Mouse (Mus musculus): ENCODE results near the gene Nphs1. TPM values are rescaled to one million over a fixed set of nuclear protein-coding genes. Genes with fewer than 3 reads are reported as not detected.

Nphs1 gene
- polyA plus RNA-seq, 1 experiment from 2014 or later: 0.23 TPM

GRCm38 (mm10) chr7:30422560-30422959 lies 35.6 kb upstream of the Nphs1 start:
- H3K4me3 ChIP-seq: peak overlapping the region; percentile 53
- H3K27me3 ChIP-seq: no peaks in the 10 kb centered on the region
- H3K4me2 ChIP-seq (replicated peaks): peak overlapping the region; percentile 94
- no peaks in the 10 kb centered on the region for H3K9me3 ChIP-seq
- peak overlapping the region; percentile 62 for H3K27ac ChIP-seq (replicated peaks)
- no peak; the same call in 1 of the 2 replicates for ATAC-seq (replicated peaks)
- peaks cover 20% of the 10 kb centered on the region for H3K4me1 ChIP-seq
- H3K36me3 ChIP-seq: peaks cover 12% of the 10 kb centered on the region; the same call in 1 of the 2 replicates
- 14% methylated on average over 9 of the region's 9 CpGs for whole genome bisulfite sequencing
- H3K9ac ChIP-seq (replicated peaks): peak overlapping the region; percentile 62

DNA sequence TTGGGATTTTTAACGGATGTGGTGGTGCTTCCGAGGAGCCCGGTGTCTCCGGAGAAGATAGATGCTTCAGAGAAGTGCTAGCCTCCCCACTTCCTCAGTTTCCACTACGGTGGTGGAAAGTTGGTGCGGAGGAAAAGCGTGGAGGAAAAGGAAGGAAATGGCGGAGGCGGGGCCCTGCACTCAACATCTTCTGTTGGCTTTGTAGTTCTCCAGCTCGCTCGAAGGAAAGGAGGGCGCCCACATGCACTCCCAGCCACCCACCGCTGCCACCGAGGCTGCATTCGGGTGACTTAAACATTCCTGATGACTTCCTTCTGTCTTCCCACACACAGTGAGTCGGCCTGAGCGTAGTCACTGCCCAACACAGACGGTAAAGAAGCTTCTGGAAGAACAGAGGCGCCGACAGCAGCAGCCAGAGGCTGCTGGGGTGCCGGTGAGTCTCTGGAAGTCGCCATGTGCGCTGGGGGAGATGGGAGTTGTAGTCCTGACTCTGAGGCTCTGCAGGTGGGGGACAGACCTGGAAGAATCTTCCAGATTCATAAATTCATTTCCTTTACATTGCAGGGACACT lies 35.0 kb upstream of the Nphs1 start:
- WGBS: 55% methylated on average over 23 of the region's 23 CpGs
- Histone ChIP-seq H3K27ac (replicated peaks) (peak overlapping the region; percentile 62; the same call in 1 of the 2 replicates), H3K4me3 (peak overlapping the region; percentile 53), H3K4me1 (peaks cover 20% of the 10 kb centered on the region), H3K4me2 (replicated peaks) (peak overlapping the region; percentile 94), H3K9me3 (no peaks in the 10 kb centered on the region), H3K9ac (replicated peaks) (peak overlapping the region; percentile 62), H3K36me3 (peaks cover 12% of the 10 kb centered on the region; the same call in 1 of the 2 replicates), H3K27me3 (no peaks in the 10 kb centered on the region)
- no peak; the same call in 1 of the 2 replicates for ATAC-seq (replicated peaks)

DNA sequence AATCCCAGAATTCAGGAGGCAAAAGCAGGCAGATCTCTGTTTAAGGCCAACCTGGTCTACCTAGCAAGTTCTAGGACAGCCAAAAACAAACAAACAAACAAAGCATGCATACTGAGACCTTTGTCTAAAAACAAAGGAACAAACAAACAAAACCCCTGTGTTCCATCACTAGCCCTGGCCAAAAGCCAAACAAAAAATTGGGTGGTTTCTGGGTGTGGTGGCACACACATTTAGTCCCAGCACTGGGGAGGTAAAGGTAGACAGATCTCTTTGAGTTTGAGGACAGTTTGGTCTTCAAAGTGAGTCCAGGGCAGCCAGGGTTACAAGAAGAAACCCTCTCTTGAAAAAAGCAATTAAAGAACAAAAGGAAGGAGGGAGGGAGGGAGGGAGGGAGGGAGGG lies 28.8 kb upstream of the Nphs1 start:
- Histone ChIP-seq H3K27me3 (no peaks in the 10 kb centered on the region), H3K9me3 (no peaks in the 10 kb centered on the region), H3K9ac (replicated peaks) (no peak overlapping the region), H3K27ac (replicated peaks) (no peak overlapping the region), H3K36me3 (peaks cover 12% of the 10 kb centered on the region; the same call in 1 of the 2 replicates), H3K4me3 (no peak overlapping the region), H3K4me2 (replicated peaks) (no peak overlapping the region), H3K4me1 (peaks cover 3% of the 10 kb centered on the region; the same call in 1 of the 2 replicates)
- ATAC-seq (replicated peaks): no peak

- Histone ChIP-seq H3K27ac (replicated peaks) (no peak overlapping the region), H3K4me3 (no peak overlapping the region), H3K36me3 (peaks cover 21% of the 10 kb centered on the region), H3K4me1 (peaks cover 3% of the 10 kb centered on the region; the same call in 1 of the 2 replicates), H3K4me2 (replicated peaks) (no peak overlapping the region), H3K9ac (replicated peaks) (no peak overlapping the region), H3K9me3 (no peaks in the 10 kb centered on the region), H3K27me3 (no peaks in the 10 kb centered on the region)
- no peak for ATAC-seq (replicated peaks)
- WGBS: 78% methylated on average over 2 of the region's 2 CpGs
These were observed 27.9 kb upstream of the Nphs1 start for GRCm38 (mm10) chr7:30430191-30430590.

DNA sequence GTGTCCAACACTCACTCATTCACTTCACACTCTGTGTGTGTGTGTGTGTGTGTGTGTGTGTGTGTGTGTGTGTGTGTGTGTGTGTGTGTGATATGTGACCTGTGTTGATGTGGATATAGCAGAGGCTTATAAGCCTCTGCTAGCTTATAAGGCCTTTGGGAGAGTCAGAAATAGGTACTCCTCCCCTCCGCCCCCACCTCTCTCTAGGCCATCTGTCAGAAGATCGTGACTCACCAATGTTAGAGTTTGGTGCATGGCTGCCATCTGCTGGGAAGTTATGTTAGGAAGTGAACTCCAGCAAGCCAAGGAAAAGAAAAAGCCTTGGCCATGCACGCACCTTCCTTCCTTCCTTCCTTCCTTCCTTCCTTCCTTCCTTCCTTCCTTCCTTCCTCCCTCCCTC lies 26.3 kb upstream of the Nphs1 start:
- WGBS: 12% methylated on average over 3 of the region's 3 CpGs
- peak; percentile 72 for ATAC-seq (replicated peaks)
- H3K36me3 ChIP-seq: peaks cover 26% of the 10 kb centered on the region
- H3K9ac ChIP-seq (replicated peaks): no peak overlapping the region
- no peak overlapping the region for H3K4me2 ChIP-seq (replicated peaks)
- H3K4me3 ChIP-seq: no peak overlapping the region
- peaks cover 3% of the 10 kb centered on the region; the same call in 1 of the 2 replicates for H3K4me1 ChIP-seq
- no peak overlapping the region for H3K27ac ChIP-seq (replicated peaks)
- H3K27me3 ChIP-seq: no peaks in the 10 kb centered on the region
- no peaks in the 10 kb centered on the region for H3K9me3 ChIP-seq

DNA sequence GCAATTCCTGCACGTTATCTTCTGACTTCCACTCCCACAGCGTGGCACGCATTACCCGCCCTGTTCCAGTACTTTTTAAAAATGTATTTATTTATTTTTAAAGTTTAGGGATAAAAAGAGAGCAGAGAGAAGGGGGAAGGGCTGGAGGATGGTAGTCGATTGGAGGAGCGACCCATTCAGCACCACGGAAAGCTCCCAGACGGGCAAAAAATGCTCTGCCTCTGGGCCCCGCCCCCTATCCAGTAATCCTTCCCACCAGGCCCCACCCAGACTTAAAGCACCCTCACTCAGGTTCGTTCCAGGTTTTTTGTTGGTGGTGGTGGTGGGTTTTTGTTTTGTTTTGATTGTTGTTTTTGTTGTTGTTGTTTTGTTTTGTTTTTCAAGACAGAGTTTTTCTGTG lies 23.9 kb upstream of the Nphs1 start:
- peaks cover 45% of the 10 kb centered on the region for H3K36me3 ChIP-seq
- H3K9me3 ChIP-seq: no peaks in the 10 kb centered on the region
- no peak overlapping the region for H3K4me2 ChIP-seq (replicated peaks)
- 1% methylated on average over 10 of the region's 10 CpGs for WGBS
- no peak overlapping the region for H3K4me3 ChIP-seq
- ATAC-seq (replicated peaks): no peak
- H3K9ac ChIP-seq (replicated peaks): no peak overlapping the region
- peaks cover 3% of the 10 kb centered on the region; the same call in 1 of the 2 replicates for H3K4me1 ChIP-seq
- no peak overlapping the region for H3K27ac ChIP-seq (replicated peaks)
- no peaks in the 10 kb centered on the region for H3K27me3 ChIP-seq

- Histone ChIP-seq H3K9ac (replicated peaks) (no peak overlapping the region), H3K27me3 (no peaks in the 10 kb centered on the region), H3K4me3 (no peak overlapping the region), H3K4me2 (replicated peaks) (no peak overlapping the region), H3K9me3 (no peaks in the 10 kb centered on the region), H3K4me1 (peaks cover 3% of the 10 kb centered on the region; the same call in 1 of the 2 replicates), H3K36me3 (peaks cover 50% of the 10 kb centered on the region), H3K27ac (replicated peaks) (no peak overlapping the region)
- 76% methylated on average over 10 of the region's 10 CpGs for WGBS
- ATAC-seq (replicated peaks): no peak
These were observed 23.4 kb upstream of the Nphs1 start for GRCm38 (mm10) chr7:30434701-30435100.

DNA sequence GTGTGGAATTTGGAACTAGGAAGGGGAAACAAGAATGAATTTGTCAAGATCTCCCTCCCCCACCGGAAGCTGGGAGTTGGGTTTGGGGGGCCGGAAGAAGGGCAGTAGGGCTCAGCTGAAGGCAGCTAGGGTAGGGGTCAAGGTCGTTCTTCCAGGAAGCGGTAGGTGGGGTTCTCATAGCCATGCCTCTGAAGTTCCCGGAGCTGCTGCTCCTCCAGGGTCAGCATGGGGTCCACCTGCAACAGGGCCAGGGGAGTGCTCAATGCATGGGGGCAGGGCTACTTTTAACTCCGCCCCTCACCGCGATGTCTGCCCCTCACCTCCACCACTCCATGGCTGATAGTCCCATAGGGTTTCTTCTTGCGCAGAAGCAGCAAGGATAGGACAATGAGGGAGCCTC lies 23.0 kb upstream of the Nphs1 start:
- H3K4me3 ChIP-seq: no peak overlapping the region
- no peak overlapping the region for H3K27ac ChIP-seq (replicated peaks)
- peaks cover 3% of the 10 kb centered on the region; the same call in 1 of the 2 replicates for H3K4me1 ChIP-seq
- 66% methylated on average over 9 of the region's 9 CpGs for WGBS
- H3K9ac ChIP-seq (replicated peaks): no peak overlapping the region
- ATAC-seq (replicated peaks): no peak
- no peak overlapping the region for H3K4me2 ChIP-seq (replicated peaks)
- H3K9me3 ChIP-seq: no peaks in the 10 kb centered on the region
- H3K36me3 ChIP-seq: peaks cover 55% of the 10 kb centered on the region
- no peaks in the 10 kb centered on the region for H3K27me3 ChIP-seq

- Histone ChIP-seq H3K27me3 (no peaks in the 10 kb centered on the region), H3K4me3 (no peak overlapping the region), H3K4me2 (replicated peaks) (no peak overlapping the region), H3K9ac (replicated peaks) (no peak overlapping the region), H3K9me3 (no peaks in the 10 kb centered on the region), H3K36me3 (peaks cover 64% of the 10 kb centered on the region), H3K4me1 (0 out of 2 replicates have a peak, but pooled peaks cover under 1% of the 10 kb centered on the region), H3K27ac (replicated peaks) (no peak overlapping the region)
- 22% methylated on average over 10 of the region's 10 CpGs for WGBS
- no peak for ATAC-seq (replicated peaks)
These were observed 21.2 kb upstream of the Nphs1 start for GRCm38 (mm10) chr7:30436879-30437278.

DNA sequence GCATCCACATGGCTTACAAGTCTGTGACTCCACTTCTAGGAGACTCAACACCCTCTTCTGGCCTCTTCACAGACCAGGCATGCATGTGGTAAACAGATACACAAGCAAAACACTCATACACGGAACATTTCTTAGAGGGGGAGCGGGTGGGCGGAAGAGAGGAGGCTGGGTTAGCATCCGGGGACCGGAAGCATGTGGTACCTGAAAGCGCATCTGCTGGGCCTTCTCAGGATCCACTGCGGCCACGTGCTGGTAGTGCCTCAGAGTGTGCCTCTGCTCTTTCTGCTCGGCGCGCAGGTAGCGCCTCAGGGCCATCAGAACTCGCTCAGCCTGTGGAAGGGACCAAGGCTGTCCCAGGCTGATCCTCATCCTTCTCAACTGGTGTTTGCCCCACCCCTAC lies 18.4 kb upstream of the Nphs1 start:
- Histone ChIP-seq H3K4me1 (peaks cover 26% of the 10 kb centered on the region), H3K27me3 (no peaks in the 10 kb centered on the region), H3K27ac (replicated peaks) (no peak overlapping the region), H3K9ac (replicated peaks) (no peak overlapping the region), H3K36me3 (peaks cover 70% of the 10 kb centered on the region), H3K9me3 (no peaks in the 10 kb centered on the region), H3K4me3 (no peak overlapping the region), H3K4me2 (replicated peaks) (no peak overlapping the region)
- WGBS: 85% methylated on average over 13 of the region's 13 CpGs
- ATAC-seq (replicated peaks): no peak

DNA sequence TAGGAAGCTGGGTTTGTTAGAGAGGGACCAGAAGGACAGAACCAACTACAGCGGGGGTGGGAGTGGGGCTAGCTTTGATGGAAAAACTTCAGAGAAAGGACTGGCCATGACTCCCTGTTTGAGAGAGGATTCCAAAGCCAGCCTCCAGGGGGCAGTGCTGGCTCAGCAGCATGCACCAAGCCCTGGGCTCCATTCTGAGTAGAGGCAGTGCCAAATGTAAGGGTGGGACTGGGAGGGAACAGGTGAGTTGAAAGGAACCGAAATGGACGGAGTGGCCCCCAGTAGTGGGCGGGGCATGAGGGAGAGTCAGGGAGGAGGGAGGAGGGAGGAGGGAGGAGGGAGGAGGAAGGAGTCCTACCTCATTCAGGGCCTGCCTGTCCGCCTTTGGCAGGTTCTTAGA lies 17.4 kb upstream of the Nphs1 start:
- ATAC-seq (replicated peaks): no peak
- Histone ChIP-seq H3K27ac (replicated peaks) (no peak overlapping the region), H3K4me1 (peaks cover 27% of the 10 kb centered on the region), H3K4me2 (replicated peaks) (no peak overlapping the region), H3K27me3 (no peaks in the 10 kb centered on the region), H3K9ac (replicated peaks) (no peak overlapping the region), H3K9me3 (no peaks in the 10 kb centered on the region), H3K36me3 (peaks cover 60% of the 10 kb centered on the region), H3K4me3 (no peak overlapping the region)
- whole genome bisulfite sequencing: 14% methylated on average over 4 of the region's 5 CpGs

- Histone ChIP-seq H3K4me3 (peak overlapping the region; percentile 87), H3K9me3 (no peaks in the 10 kb centered on the region), H3K36me3 (peaks cover 34% of the 10 kb centered on the region), H3K27ac (replicated peaks) (peak overlapping the region; percentile 97), H3K4me1 (peaks cover 32% of the 10 kb centered on the region), H3K27me3 (no peaks in the 10 kb centered on the region), H3K4me2 (replicated peaks) (peak overlapping the region; percentile 63), H3K9ac (replicated peaks) (peak overlapping the region; percentile 92)
- WGBS: 19% methylated on average over 9 of the region's 9 CpGs
- ATAC-seq (replicated peaks): no peak
These were observed 14.4 kb upstream of the Nphs1 start for GRCm38 (mm10) chr7:30443696-30444095.
